Mouse (Mus musculus) liver, embryonic 12.5 days (tissue): ENCODE data around the gene Fmo5. TPM values are rescaled to one million over a fixed set of nuclear protein-coding genes. Genes with fewer than 3 reads are reported as not detected.

Experiments
- microRNA-seq: library from miRNA; unstranded; fragments of <30 nt; microRNA quantifications from one replicate; pipeline ENCODE4, GENCODE M21; 2017
- polyA plus RNA-seq: library from polyadenylated mRNA; unstranded; fragments of >200 nt; fragmentation: Nextera tagmentation; extraction: Ambion mirVana; gene quantifications from 2 replicates; pipeline ENCODE4 v1.2.1, GENCODE M21; 2016

The Fmo5 gene
- polyA plus RNA-seq, 1 experiment from 2014 or later, result 5.6 TPM

Small RNAs within 50 kb of the gene (microRNA-seq; reads per million reads assigned to microRNA genes)
- gene Mir7225, result not detected

Other genes starting within 250 kb of the Fmo5 start
- not detected in 2 replicates for gene Olfr1402, start 206.8 kb upstream of the Fmo5 start, polyA plus RNA-seq
- 20.3 and 21.4 TPM in 2 replicates for gene Chd1l, start 18.6 kb upstream of the Fmo5 start, polyA plus RNA-seq
- 2.8 and 3.1 TPM in 2 replicates for gene Prkab2, start 29.4 kb downstream of the Fmo5 start, polyA plus RNA-seq
- gene Gm17651, start 45.9 kb downstream of the Fmo5 start, polyA plus RNA-seq, result not detected in 2 replicates